Mouse (Mus musculus): Measurements from ENCODE around the gene Rcl1. TPM values are rescaled to one million over a fixed set of nuclear protein-coding genes. Genes with fewer than 3 reads are reported as not detected.

The Rcl1 gene
- polyA plus RNA-seq (2021; fragmentation: Nextera tagmentation), result 22.7 and 23.7 TPM in 2 replicates
- long read RNA-seq, experiment 1, transcript Rcl1-201 (9 exons, 1,803 nt), result major isoform, 192 of 208 reads
- long read RNA-seq, experiment 1, partial matches to known transcripts, result 7 of 208 reads
- long read RNA-seq, experiment 1, other reads (novel, unspliced or antisense), result 7 of 208 reads
- long read RNA-seq, experiment 2, transcript Rcl1-201 (9 exons, 1,803 nt), result major isoform, 33 of 39 reads
- long read RNA-seq, experiment 2, partial matches to known transcripts, result 4 of 39 reads
- long read RNA-seq, experiment 2, other reads (novel, unspliced or antisense), result 2 of 39 reads

DNA sequence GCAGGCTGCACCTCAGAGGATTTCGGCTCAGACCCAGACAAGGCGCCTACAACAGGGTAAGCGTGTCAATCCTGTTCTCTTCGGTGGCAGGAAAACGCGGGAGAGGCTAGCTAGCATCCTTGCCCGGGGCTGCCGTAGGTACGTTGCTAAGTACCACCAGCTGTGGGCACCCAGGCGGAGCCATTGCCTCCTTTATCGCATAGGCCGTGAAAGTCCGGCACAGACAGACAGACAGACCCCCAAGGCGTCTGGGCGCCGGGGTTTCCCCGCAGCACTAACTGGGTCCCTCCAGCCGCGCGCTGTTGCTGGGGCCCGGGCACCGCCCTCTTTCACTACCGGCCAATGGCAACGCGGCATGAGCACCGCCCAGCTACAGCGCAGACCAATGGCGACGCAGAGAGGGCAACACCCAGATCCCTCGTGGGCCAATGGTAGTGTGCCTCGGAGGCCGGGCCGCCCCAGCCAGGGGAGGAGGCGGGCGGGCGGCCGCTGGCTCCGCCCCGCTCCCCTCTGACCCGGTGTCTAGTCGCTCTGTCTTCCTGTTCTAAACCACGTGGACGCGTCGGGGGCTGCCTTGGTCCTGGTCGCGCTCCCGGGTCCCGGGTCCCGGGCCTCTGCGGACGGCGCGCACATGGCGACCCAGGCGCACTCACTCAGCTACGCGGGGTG lies at the start of gene Rcl1:
Rcl1 (plus strand) TSS at position 502 of the 669 bp plus-strand sequence.

Other genes with a start within 250 kb of the Rcl1 start
- gene Plpp6, start 137.4 kb upstream of the Rcl1 start, polyA plus RNA-seq (2021; fragmentation: Nextera tagmentation), result 7.4 and 42.0 TPM in 2 replicates
- gene 4430402I18Rik, start 133.6 kb upstream of the Rcl1 start, polyA plus RNA-seq (2021; fragmentation: Nextera tagmentation), result 5.9 and 9.1 TPM in 2 replicates
- gene Cdc37l1, start 111.0 kb upstream of the Rcl1 start, polyA plus RNA-seq (2021; fragmentation: Nextera tagmentation), result 31.1 and 34.4 TPM in 2 replicates
- gene Ak3, start 53.4 kb upstream of the Rcl1 start, polyA plus RNA-seq (2021; fragmentation: Nextera tagmentation), result 53.1 and 59.5 TPM in 2 replicates
- 2.5 and 3.3 TPM in 2 replicates for gene Jak2, start 150.5 kb downstream of the Rcl1 start, polyA plus RNA-seq (2021; fragmentation: Nextera tagmentation)
- 1.4 and 2.9 TPM in 2 replicates for gene Insl6, start 224.0 kb downstream of the Rcl1 start, polyA plus RNA-seq (2021; fragmentation: Nextera tagmentation)
- 0.78 and 2.2 TPM in 2 replicates for gene Rln1, start 233.3 kb downstream of the Rcl1 start, polyA plus RNA-seq (2021; fragmentation: Nextera tagmentation)